Mouse (Mus musculus) gastrocnemius, postnatal 14 days (tissue): Measurements from ENCODE around the gene Fh1. TPM values are rescaled to one million over a fixed set of nuclear protein-coding genes. Genes with fewer than 3 reads are reported as not detected.

ENCODE experiments used
- DNase-seq: peaks from one replicate; pipeline ENCODE4 v3.0.0; 2021; ENCODE audit warnings: mixed read lengths
- intact Hi-C: fragments of 180-260 bp; cut with DNase I; formaldehyde crosslinking; loops from one replicate; pipeline ENCODE4 v1.15.1; 2025; ENCODE audit warnings: low total_unique reads
- long read RNA-seq, 2 experiments: library from polyadenylated mRNA; stranded (forward); transcript quantifications; one replicate each; pipeline ENCODE4 v2.0.0; 2021
- total RNA-seq, 2 experiments: library from RNA; stranded (reverse); gene quantifications; 2 replicates each; pipeline ENCODE4 v1.2.3; 2021

Gene Fh1
- total RNA-seq = 100 to 1,000 TPM; 248 to 299 TPM
- long read RNA-seq, experiment 1, transcript Fh1-203 (3 exons, 936 nt) = minor isoform, 48 of 522 reads
- long read RNA-seq, experiment 1, transcript Fh1-201 (10 exons, 2,636 nt) = major isoform, 457 of 522 reads
- long read RNA-seq, experiment 1, partial matches to known transcripts = 10 of 522 reads
- long read RNA-seq, experiment 1, other reads (novel, unspliced or antisense) = 6 of 522 reads
- long read RNA-seq, experiment 2, transcript Fh1-201 (10 exons, 2,636 nt) = major isoform, 543 of 601 reads
- long read RNA-seq, experiment 2, transcript Fh1-203 (3 exons, 936 nt) = minor isoform, 47 of 601 reads
- long read RNA-seq, experiment 2, partial matches to known transcripts = 5 of 601 reads
- long read RNA-seq, experiment 2, other reads (novel, unspliced or antisense) = 6 of 601 reads

DNA sequence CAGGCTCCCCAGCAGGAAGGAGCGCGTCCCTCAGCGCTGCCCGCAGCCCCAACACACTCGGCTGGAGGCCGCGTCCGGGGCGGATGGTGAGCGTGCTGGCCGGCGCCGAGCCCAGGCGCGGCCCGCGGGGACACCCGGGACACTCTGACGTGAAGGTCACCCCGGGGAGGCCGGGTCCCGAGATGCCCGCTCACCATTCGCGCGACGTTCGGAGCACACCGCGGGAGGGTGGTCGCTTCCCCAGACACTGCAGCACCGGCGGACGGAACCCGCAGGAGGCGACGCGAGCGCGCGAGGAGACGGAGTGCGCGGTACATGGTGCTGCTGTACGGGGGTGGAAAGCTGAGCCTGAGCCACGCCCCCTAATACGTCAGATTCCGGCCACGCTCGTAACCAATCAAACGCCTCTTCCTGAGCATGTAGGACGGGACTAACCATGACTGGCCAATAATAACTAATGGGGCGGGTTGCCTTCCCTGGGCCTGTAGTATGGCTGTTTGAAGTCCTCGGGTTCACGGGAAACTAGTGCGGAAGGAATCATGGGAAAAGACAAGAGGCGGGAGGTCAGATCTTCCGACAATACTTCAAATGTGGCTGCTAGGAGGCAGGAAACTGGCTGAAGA lies at the start of gene Fh1:
Fh1 (minus strand) TSS at position 379 of the 623 bp plus-strand sequence.
- DNase-seq = peak; percentile 95
- intact Hi-C loops = loop anchor here (5.0 kb wide), 1 partner anchor 67 kb away; the partner anchor contains the start of genes Chml and Opn3

DNA sequence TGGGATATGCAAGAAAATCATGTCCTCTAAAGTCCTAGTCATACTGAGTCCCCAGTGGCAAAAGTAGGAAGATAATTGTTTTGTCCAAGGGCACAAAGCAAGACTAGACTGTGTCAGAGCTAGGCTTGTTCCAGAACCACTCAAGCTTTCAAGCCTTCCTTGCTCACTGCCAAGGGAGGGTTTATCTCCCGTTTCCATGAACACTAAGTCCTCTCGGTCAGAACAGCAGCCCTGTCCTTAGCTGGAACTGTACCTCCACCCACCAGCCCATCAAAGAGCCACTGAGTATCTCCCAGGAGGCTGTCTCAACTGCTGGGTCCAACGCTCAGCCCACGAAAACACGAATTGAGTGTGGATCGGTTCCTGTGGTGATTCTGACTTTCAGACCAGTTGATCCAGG lies 49.7 kb upstream of the Fh1 start:
- no peak for DNase-seq

DNA sequence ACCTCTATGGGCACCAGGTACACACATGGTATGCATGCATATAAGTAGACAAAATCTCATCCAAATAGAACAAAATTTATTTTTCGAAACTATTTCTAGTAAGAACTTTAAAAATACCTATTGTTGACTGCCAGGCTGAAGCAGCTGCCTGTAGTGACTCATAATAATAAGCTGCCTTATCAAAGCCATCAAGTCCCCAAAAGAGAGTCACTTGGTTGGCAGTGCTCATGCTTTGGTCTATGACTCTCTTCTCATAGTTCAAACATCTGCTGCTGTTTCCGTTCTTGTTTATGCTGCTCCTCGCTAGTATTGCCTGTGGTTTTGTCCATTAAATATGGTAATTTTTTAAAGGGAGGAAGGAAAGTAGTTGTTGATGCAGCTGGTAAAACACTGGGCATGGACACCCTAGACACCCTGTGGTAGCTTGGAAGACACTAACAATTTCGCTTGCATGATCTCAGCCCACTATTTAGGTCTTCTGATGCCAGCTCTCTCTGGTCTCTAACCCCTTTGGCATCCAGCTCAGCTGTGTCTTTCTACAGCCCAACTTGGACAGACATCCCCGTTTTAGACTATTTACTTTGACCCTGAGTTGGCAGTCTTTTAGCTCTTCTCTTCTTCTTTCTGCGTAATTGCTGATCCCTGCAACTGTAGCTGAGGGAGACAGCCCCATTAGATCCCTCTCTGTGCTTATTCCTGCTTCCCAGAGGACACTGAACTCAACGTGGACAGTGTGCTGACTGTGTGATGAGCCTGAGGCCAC lies 48.3 kb upstream of the Fh1 start:
- intact Hi-C loops = no loop called here
- DNase-seq = no peak

More for the DNA sequence above, 49.7 kb upstream of the Fh1 start:
- intact Hi-C loops = no loop called here

DNA sequence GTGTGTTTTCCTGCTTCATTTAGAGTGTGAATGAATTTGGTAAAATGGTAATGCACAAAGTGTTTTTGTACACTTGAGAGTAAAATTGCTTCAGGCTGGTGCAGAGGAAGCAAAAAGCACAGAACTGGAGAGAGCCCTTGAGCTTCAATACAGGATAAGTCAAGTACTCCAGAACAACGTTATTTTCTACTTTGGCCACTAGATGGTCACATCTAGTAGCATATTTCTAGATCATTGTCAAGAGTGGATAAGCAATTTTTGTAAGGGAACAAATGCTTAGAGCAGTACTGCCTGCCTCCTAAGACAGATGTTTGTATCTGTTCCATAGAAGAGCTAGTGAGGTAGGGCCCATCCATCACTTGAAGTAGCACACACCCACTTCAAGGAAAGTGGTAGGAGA lies 46.2 kb upstream of the Fh1 start:
- no peak for DNase-seq
- intact Hi-C loops = no loop called here

DNA sequence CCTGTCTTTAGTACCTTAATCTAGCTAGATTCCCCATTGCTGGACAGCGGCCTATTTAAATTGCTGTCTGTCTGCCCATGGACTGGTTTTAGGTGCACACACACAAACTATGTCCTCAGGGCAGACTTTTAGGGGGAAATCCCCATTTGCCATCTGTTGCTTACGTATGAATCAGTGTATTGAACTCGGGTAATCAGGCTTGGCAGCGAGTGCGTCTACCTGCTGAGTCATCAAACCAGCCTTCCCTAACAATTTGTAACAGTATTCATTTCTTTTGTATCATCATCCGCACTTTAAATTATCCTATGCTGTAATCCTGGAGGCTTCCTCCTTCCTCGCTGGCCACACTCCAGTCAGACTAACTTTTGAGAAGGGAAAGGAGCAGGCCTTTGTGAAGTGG lies 44.6 kb upstream of the Fh1 start:
- DNase-seq = no peak
- intact Hi-C loops = no loop called here

DNA sequence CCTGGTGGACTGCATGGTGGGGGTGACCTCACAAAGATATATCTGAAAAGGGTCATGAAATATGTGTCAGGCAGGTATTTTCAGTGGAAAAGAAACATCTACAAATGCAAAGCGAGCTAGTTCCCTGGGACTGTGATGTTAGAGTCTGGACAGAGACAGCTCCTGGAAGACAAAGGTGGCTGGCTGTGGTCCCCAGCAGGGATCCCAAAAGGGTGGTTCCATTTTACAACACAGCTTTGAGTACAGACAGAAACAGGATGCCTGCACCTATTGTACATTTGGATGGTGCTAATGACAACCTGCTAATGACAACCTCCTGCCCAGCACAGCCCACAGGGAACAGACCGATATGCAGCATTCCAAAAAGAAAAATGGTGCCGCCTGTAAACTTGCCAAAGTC lies 44.0 kb upstream of the Fh1 start:
- intact Hi-C loops = no loop called here
- DNase-seq = no peak

DNA sequence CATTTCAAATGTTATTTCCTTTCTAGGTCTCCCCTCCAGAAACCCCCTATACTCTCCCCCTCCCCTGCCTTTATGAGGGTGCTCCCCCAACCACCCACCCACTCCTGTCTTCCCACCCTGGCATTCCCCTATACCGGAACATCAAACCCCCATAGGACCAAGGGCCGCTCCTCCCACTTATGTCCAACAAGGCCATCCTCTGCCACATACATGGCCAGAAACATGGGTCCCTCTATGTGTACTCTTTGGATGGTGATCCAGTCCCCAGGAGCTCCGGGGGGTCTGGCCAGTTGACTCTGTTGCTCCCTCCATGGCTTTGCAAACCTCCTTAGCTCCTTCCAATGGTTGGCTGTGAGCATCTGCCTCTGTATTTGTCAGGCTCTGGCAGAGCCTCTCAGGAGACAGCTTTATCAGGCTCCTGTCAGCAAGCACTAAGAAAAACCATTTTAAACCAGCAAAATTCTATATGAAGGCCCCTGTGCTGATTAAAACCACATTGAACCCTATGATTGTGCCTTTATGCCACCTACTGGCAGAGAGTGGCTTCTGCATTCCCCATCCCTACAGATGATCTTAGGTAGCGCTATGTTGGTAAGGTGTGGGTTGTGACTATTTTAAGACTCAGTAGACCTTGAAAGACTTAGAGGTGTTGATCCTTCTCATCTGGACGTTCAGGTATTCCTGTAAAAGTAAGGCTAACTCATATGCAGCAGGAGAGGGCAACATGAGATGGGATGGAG lies 43.4 kb upstream of the Fh1 start:
- DNase-seq = no peak
- intact Hi-C loops = no loop called here

DNA sequence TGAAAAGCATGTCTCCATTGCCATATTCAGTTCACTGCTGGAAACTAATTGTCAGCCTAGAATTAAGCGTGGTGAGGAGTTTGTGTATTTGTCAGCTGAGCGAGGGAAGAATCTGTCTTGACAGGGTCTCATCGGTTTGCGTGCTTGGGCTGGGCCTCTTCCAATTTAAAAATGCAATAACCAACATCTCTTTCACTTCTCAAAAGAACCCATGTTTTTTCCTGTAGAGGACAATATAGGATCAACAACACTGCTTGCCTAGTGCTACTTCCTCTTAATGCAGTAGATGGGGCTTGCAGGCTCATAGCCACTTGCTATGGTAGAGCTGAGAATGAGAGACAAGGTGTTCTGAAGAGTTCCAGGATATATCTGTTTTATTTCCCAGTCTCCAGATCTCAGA lies 34.5 kb upstream of the Fh1 start:
- DNase-seq = no peak
- intact Hi-C loops = no loop called here

DNA sequence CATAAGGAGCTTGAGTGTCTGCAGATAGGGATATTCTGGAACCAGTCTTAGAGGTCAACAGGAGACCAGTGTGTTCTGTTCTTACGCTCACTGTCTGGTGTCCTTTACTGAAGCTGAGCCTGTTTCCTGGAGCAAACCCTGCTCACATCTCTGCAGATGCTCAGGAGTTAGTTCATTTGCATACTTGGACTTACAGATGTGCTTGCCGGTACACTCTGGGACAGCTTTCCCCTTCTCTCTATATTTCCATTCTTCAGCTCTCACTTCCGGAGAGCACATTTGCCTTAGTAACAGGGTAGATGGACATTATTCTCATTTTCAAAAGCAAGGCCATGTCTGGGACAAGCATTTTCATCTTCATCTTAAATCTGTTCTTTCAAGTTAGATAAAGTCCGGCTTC lies 23.2 kb upstream of the Fh1 start:
- intact Hi-C loops = no loop called here
- DNase-seq = no peak

DNA sequence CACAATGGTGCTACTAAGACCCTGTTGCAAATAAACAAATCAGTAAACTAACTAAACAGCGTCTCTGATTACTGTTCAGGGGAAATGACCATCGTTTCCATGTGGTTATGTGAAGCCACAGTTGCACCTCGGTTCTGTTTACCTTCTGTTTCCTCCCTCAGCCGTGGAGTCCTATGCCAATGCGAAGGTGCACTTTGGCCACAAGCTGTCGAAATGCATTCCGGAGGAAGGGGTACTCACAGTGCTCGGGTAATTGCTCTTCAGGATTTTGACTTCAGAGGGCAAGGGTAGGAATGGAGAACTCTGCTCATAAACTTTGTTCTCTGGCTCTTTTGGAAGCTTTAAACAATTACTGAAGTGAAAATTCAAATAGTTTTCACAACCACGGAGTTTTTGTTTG lies 21.5 kb upstream of the Fh1 start:
- intact Hi-C loops = no loop called here
- no peak for DNase-seq

DNA sequence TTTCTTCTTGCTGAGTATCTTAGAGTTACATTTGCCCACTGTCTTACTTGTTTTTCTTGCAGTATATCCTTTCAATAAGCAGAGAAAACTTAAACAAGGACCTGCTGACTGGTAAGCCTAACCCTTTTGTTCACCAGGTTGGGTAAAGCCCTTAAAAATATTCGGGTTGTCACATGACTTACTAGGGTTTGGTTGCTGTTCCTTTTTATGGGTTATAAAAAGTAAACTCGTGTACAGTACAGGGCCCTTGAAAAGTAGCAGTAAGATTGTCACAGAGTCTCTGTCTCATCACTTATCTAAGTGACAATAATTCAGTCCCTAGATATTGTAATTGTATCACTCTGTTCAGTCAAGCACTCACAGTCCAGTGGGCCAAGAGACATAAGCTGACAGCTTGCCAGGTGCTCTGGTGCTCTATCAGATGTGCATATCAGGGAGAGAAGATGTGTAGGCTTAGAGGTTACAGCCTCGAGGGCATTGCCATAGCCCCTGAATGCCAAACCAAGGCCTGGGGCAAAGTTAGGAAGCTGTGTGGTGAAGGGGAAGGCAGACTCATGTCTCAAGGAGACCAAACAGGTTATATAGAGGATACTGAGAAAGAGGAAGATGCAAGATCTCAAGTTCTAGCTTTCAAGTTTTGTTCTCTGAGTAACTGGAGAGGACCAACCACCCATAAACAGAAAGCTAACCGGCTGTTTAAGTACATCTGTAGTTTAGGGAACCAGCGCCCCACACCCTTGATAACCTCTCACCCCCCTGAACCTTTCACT lies 18.2 kb upstream of the Fh1 start:
- intact Hi-C loops = no loop called here
- no peak for DNase-seq

DNA sequence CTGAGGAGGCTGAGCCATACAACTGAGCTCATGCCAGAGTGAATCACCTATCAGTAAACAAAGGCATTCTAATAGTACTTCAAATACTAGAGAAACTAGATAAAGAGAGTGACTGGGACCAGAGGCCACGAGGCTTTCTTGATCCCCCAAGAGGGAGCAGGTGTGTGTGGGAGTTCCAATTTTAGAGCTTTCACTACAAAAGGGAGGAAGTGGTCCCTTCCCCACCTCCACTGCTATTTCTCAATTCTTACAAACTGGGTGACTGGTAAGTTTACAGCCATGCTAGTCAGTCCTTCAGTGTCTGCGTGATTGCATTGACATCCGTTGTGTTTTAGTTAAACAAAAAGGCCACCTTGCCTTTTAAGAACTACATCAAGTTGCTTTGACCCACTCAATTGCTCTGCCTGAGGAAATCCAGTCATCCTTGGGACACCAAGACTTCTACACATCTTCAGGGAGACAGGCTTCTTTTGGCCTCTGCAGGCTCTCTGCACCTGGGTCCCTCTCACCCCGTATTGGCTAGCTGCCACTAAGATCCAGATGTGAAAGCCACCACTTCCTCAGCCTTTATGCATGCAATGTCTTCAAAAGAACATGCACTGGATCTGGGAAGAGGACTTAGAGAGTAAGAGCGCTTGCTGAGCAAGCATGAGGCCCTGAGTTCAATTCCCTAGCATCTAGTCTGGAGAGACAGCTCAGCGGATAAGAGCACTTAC lies 15.2 kb upstream of the Fh1 start:
- DNase-seq = no peak
- intact Hi-C loops = no loop called here

DNA sequence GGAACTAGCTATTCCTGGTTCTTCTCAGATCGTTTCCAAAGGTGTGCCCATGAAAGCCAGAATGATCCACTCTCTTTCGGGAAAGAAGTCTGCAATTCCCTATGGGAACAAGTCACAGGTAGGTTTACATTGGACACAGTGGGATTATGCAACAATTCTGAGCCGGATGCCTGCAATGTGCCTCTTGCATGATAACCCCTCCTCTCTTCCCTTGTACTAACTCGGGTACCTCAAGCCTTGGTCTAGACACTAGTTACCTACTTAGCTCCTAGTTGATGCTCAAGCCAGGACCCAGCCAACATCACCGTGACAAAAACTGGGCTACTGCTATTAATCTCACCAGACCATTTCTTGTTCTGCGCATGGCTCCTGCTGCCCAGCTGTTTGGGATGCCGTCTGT lies 13.6 kb upstream of the Fh1 start:
- DNase-seq = no peak
- intact Hi-C loops = loop anchor here (10.0 kb wide), 1 partner anchor 276 kb away; no protein-coding TSS in a partner anchor

DNA sequence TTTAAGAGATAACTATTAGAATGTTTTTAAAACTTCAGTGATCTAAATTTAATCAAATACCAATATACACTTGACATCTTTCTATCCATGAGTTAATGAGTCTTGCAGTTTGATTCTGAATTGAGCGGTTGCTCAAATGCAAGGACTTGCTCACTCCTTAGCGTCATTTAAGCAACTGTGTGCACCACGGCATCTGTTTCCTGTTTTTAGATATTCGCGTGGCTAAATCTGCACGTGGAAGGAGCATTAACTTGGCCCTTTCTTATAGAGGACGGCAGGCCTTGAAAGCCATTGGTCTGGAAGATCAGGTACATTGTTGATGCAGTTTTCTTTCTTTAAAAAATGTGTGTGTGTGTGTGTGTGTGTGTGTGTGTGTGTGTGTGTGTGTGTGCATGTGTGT lies 12.2 kb upstream of the Fh1 start:
- no peak for DNase-seq
- intact Hi-C loops = loop anchor here (10.0 kb wide), 1 partner anchor 277 kb away; no protein-coding TSS in a partner anchor

DNA sequence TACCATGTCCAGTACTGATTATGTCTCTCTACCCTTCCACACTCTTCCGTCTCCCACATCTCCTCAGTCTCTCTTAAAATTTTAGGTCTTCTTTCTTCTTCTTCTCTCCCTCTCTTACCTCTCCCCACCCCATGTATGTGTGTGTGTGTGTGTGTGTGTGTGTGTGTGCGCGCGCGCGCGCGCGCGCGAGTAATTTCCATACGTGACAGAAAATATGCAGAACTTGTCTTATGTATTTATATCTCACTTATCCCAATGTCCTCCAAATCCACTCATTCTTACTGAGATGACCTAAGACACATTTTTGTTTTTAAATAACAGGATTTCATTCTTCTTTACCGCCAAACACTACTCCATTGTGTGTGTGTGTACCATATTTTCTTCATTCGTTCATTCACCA lies 7.0 kb upstream of the Fh1 start:
- intact Hi-C loops = loop anchor here (10.0 kb wide), 1 partner anchor 282 kb away; no protein-coding TSS in a partner anchor
- no peak for DNase-seq

DNA sequence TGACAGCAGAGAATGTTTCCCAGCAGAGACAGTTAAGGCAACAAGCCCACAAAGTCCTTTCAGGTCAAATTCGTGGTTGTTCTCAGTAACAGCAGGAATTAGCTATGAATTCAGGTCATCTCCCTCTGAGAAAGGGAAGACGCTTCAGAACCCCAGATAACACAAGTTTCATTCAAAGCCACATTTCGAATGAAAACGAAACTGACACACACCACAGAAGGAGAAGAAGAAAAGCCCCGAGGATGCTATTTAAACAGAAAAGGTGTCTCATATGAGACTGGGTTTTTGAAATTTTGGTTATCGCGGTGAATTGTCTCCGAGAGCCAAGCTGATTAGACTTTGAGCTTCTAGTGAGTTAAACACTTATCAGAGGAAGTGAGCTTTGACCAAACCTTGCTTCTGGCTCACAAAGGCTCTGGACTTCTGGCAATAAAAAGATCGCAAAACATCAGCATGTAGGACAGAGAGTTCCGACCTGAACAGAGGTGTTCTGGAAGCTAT lies 6.3 kb upstream of the Fh1 start:
- no peak for DNase-seq
- intact Hi-C loops = loop anchor here (10.0 kb wide), 1 partner anchor 283 kb away; no protein-coding TSS in a partner anchor

DNA sequence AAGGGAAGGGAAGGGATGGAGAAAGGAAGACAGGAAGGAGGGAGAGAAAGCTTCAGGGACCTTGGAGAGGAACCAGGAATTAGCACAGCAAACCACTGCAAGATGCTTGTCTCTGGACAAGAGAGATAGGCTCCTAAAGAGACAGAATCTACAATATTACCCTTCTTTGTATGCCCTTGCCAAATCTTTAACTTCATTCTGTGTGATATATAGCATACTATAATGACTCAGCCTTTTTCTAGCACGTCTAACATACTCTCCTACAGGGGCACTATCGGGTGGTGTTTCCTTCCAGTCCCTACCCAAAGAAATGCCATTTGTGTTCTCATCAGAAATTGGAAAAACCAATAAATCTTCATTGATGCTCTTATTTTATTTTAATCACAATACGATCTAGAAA lies 5.6 kb upstream of the Fh1 start:
- intact Hi-C loops = loop anchor here (10.0 kb wide), 1 partner anchor 284 kb away; no protein-coding TSS in a partner anchor
- no peak for DNase-seq

DNA sequence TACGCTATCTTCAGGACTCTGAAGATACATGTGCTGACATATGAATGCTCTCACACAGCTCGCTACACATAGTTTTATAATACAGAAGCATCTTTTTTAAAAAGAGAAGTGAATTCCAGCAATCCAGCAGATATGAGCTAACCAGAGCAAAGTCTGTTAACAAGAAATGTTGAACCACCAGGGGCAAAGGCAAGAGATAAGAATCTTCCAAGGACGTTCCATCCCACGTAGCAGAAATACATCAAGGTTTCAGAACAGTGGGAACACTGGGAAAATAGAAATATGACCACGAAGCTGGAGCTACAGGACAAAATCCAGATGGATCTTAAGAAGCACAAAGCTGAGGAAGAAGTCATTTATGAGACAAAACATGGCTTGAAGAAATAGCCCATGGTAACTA lies 4.9 kb upstream of the Fh1 start:
- intact Hi-C loops = loop anchor here (10.0 kb wide), 1 partner anchor 284 kb away; no protein-coding TSS in a partner anchor
- no peak for DNase-seq
